10 mouse cellular contexts compared by ENCODE assay signal in genomic region chr3:107260956-107261850, GRCm38 (mm10). TPM values are rescaled to one million over a fixed set of nuclear protein-coding genes. Genes with fewer than 3 reads are reported as not detected.
DNase-seq lines count a peak whose midpoint lies in the region; ATAC-seq and TF ChIP-seq lines count a peak whose summit lies in the region.
"Had no signal": no experiment of that assay in that cellular context is flagged by ENCODE, and none has a peak within 500 bp of the region (broad histone marks: within the 10 kb centered on the region; RNA-seq: fewer than 3 reads in every experiment).

No protein-coding gene starts in this region.

- no peaks in the 10 kb centered on the region for H3K36me3 ChIP-seq in kidney, embryonic 16.5 days (ENCODE audit: insufficient read depth, low read length)
- no peaks in the 10 kb centered on the region for H3K36me3 ChIP-seq in forebrain, embryonic 15.5 days
- no peaks in the 10 kb centered on the region for H3K36me3 ChIP-seq in hindbrain, postnatal 0 days (ENCODE audit: insufficient read depth, low read length)
- H3K36me3 ChIP-seq in neural tube, embryonic 14.5 days (ENCODE audit: control insufficient read depth, insufficient read depth, low read length): no peaks in the 10 kb centered on the region

- ATAC-seq in kidney, embryonic 16.5 days (ENCODE audit: low FRiP score, low TSS enrichment): peak; percentile 59; the same call in 1 of the 2 replicates
- peak; percentile 77 for ATAC-seq in forebrain, embryonic 15.5 days (replicated peaks)
- peak; percentile 46; the same call in 1 of the 2 replicates for ATAC-seq in hindbrain, postnatal 0 days
- peak; percentile 54; the same call in 1 of the 2 replicates for ATAC-seq in neural tube, embryonic 14.5 days (ENCODE audit: low read depth)
- no peak for ATAC-seq in megakaryocyte-erythroid progenitor cell, adult 5-6 weeks (replicated peaks; ENCODE audit: low FRiP score, low TSS enrichment, poor library complexity, severe bottlenecking)

- H3K4me1 ChIP-seq in kidney, embryonic 16.5 days (ENCODE audit: insufficient read depth, low read length): no peaks in the 10 kb centered on the region
- H3K4me1 ChIP-seq in forebrain, embryonic 15.5 days: peaks cover 20% of the 10 kb centered on the region
- H3K4me1 ChIP-seq in hindbrain, postnatal 0 days (ENCODE audit: insufficient read depth, low read length): 0 out of 2 replicates have a peak, but pooled peaks cover 4% of the 10 kb centered on the region
- H3K4me1 ChIP-seq in neural tube, embryonic 14.5 days (ENCODE audit: control insufficient read depth, insufficient read depth, low read length): peaks cover 20% of the 10 kb centered on the region; the same call in 1 of the 2 replicates

- no peak overlapping the region for H3K4me2 ChIP-seq in kidney, embryonic 16.5 days (replicated peaks; ENCODE audit: low read depth, low read length)
- H3K4me2 ChIP-seq in forebrain, embryonic 15.5 days (replicated peaks): no peak overlapping the region
- no peak overlapping the region for H3K4me2 ChIP-seq in hindbrain, postnatal 0 days (ENCODE audit: low read depth, low read length)
- no peak overlapping the region for H3K4me2 ChIP-seq in neural tube, embryonic 14.5 days (ENCODE audit: low read depth, low read length)

- H3K9me3 ChIP-seq in kidney, embryonic 16.5 days (ENCODE audit: low read length): no peaks in the 10 kb centered on the region
- no peaks in the 10 kb centered on the region for H3K9me3 ChIP-seq in forebrain, embryonic 15.5 days
- H3K9me3 ChIP-seq in hindbrain, postnatal 0 days (ENCODE audit: low read length): no peaks in the 10 kb centered on the region
- no peaks in the 10 kb centered on the region for H3K9me3 ChIP-seq in neural tube, embryonic 14.5 days (ENCODE audit: control insufficient read depth, low read length)

- H3K4me3 ChIP-seq in kidney, embryonic 16.5 days (ENCODE audit: low read length): no peak overlapping the region
- H3K4me3 ChIP-seq in forebrain, embryonic 15.5 days: no peak overlapping the region
- no peak overlapping the region for H3K4me3 ChIP-seq in hindbrain, postnatal 0 days (ENCODE audit: low read length)
- no peak overlapping the region for H3K4me3 ChIP-seq in neural tube, embryonic 14.5 days (ENCODE audit: low read depth, low read length)

- WGBS in kidney, embryonic 16.5 days: 33% methylated on average over 8 of the region's 8 CpGs
- 48% methylated on average over 8 of the region's 8 CpGs for WGBS in forebrain, embryonic 15.5 days
- WGBS in hindbrain, postnatal 0 days: 49% methylated on average over 8 of the region's 8 CpGs
- WGBS in neural tube, embryonic 14.5 days: 27% methylated on average over 8 of the region's 8 CpGs

- TF ChIP-seq CTCF in hindbrain, postnatal 0 days (IDR thresholded peaks at IDR 0.05; ENCODE audit: low read depth): no peak

- H3K9ac ChIP-seq in kidney, embryonic 16.5 days (replicated peaks; ENCODE audit: low read length): no peak overlapping the region
- no peak overlapping the region for H3K9ac ChIP-seq in forebrain, embryonic 15.5 days (replicated peaks)
- H3K9ac ChIP-seq in hindbrain, postnatal 0 days (replicated peaks; ENCODE audit: low read length): no peak overlapping the region
- H3K9ac ChIP-seq in neural tube, embryonic 14.5 days (replicated peaks; ENCODE audit: low read depth, low read length): no peak overlapping the region

- no peaks in the 10 kb centered on the region for H3K27me3 ChIP-seq in kidney, embryonic 16.5 days (ENCODE audit: insufficient read depth, low read length)
- H3K27me3 ChIP-seq in forebrain, embryonic 15.5 days: no peaks in the 10 kb centered on the region
- no peaks in the 10 kb centered on the region for H3K27me3 ChIP-seq in hindbrain, postnatal 0 days (ENCODE audit: insufficient read depth, low read length)
- no peaks in the 10 kb centered on the region for H3K27me3 ChIP-seq in neural tube, embryonic 14.5 days (ENCODE audit: control insufficient read depth, insufficient read depth, low read length)

- DNase-seq in kidney, adult 8-10 months: no peak
- peak; percentile 56 for DNase-seq in brain, adult 2 months (ENCODE audit: low read depth, low spot score)
- DNase-seq in hindbrain, postnatal 0 days (ENCODE audit: low spot score): peak; percentile 9
- no peak for DNase-seq in cerebellum, adult 11 months

- no peak overlapping the region for H3K27ac ChIP-seq in kidney, embryonic 16.5 days (ENCODE audit: low read length)
- peak overlapping the region; percentile 55 for H3K27ac ChIP-seq in forebrain, embryonic 15.5 days (replicated peaks)
- H3K27ac ChIP-seq in hindbrain, postnatal 0 days: peak overlapping the region; percentile 23; the same call in 1 of the 2 replicates
- peak overlapping the region; percentile 53; the same call in 1 of the 2 replicates for H3K27ac ChIP-seq in neural tube, embryonic 14.5 days (ENCODE audit: low read depth, low read length)

RNA-seq across cellular contexts. Expression of gene Lamtor5, which starts 17.5 kb away (rescaled TPM):
- polyA plus RNA-seq in kidney, embryonic 16.5 days (2015; fragmentation: Nextera tagmentation; extraction: Ambion mirVana): 204 and 224 TPM in 2 replicates
- 213 and 228 TPM in 2 replicates for polyA plus RNA-seq in forebrain, embryonic 15.5 days (2015; fragmentation: Nextera tagmentation; extraction: Ambion mirVana)
- total RNA-seq in hindbrain, postnatal 0 days (2014; rRNA removed): 63.7 and 93.7 TPM in 2 replicates
- 162 and 167 TPM in 2 replicates for polyA plus RNA-seq in hindbrain, postnatal 0 days (2015; fragmentation: Nextera tagmentation; extraction: Ambion mirVana)
- 200 and 204 TPM in 2 replicates for polyA plus RNA-seq in neural tube, embryonic 14.5 days (2014; fragmentation: Nextera tagmentation; extraction: Ambion mirVana)
- total RNA-seq in megakaryocyte-erythroid progenitor cell, adult 5-6 weeks (2014; fragmentation: Nextera tagmentation): 115 and 118 TPM in 2 replicates
- 39.0 and 43.0 TPM in 2 replicates for total RNA-seq in megakaryocyte-erythroid progenitor cell, adult 5-6 weeks (2017)

RNA-seq across cellular contexts. Expression of gene Prok1, which starts 21.7 kb away (rescaled TPM):
- polyA plus RNA-seq in kidney, embryonic 16.5 days (2015; fragmentation: Nextera tagmentation; extraction: Ambion mirVana): 0.14 TPM in 1 of 2 replicates, not detected in the other
- 0.08 TPM in 1 of 2 replicates, not detected in the other for polyA plus RNA-seq in forebrain, embryonic 15.5 days (2015; fragmentation: Nextera tagmentation; extraction: Ambion mirVana)
- total RNA-seq in hindbrain, postnatal 0 days (2014; rRNA removed): 0.18 and 0.26 TPM in 2 replicates
- polyA plus RNA-seq in hindbrain, postnatal 0 days (2015; fragmentation: Nextera tagmentation; extraction: Ambion mirVana): 0.19 TPM in 1 of 2 replicates, not detected in the other
- polyA plus RNA-seq in neural tube, embryonic 14.5 days (2014; fragmentation: Nextera tagmentation; extraction: Ambion mirVana): 0.08 and 0.14 TPM in 2 replicates
- not detected in 2 replicates for total RNA-seq in megakaryocyte-erythroid progenitor cell, adult 5-6 weeks (2014; fragmentation: Nextera tagmentation)
- not detected in 2 replicates for total RNA-seq in megakaryocyte-erythroid progenitor cell, adult 5-6 weeks (2017)
- total RNA-seq: ES-E14 had no signal

RNA-seq across cellular contexts. Expression of gene Slc16a4, which starts 29.8 kb away (rescaled TPM):
- 13.4 and 13.6 TPM in 2 replicates for polyA plus RNA-seq in kidney, embryonic 16.5 days (2015; fragmentation: Nextera tagmentation; extraction: Ambion mirVana)
- polyA plus RNA-seq in forebrain, embryonic 15.5 days (2015; fragmentation: Nextera tagmentation; extraction: Ambion mirVana): 2.6 and 3.1 TPM in 2 replicates
- total RNA-seq in hindbrain, postnatal 0 days (2014; rRNA removed): 2.4 and 2.9 TPM in 2 replicates
- 2.3 and 2.8 TPM in 2 replicates for polyA plus RNA-seq in hindbrain, postnatal 0 days (2015; fragmentation: Nextera tagmentation; extraction: Ambion mirVana)
- polyA plus RNA-seq in neural tube, embryonic 14.5 days (2014; fragmentation: Nextera tagmentation; extraction: Ambion mirVana): 1.9 and 2.6 TPM in 2 replicates
- total RNA-seq in megakaryocyte-erythroid progenitor cell, adult 5-6 weeks (2014; fragmentation: Nextera tagmentation): 0.47 TPM in 1 of 2 replicates, not detected in the other
- not detected in 2 replicates for total RNA-seq in megakaryocyte-erythroid progenitor cell, adult 5-6 weeks (2017)

RNA-seq across cellular contexts. Expression of gene A630076J17Rik, which starts 30.8 kb away (rescaled TPM):
- not detected in 2 replicates for polyA plus RNA-seq in kidney, embryonic 16.5 days (2015; fragmentation: Nextera tagmentation; extraction: Ambion mirVana)
- polyA plus RNA-seq in forebrain, embryonic 15.5 days (2015; fragmentation: Nextera tagmentation; extraction: Ambion mirVana): not detected in 2 replicates
- not detected in 2 replicates for total RNA-seq in hindbrain, postnatal 0 days (2014; rRNA removed)
- polyA plus RNA-seq in hindbrain, postnatal 0 days (2015; fragmentation: Nextera tagmentation; extraction: Ambion mirVana): not detected in 2 replicates
- not detected in 2 replicates for polyA plus RNA-seq in neural tube, embryonic 14.5 days (2014; fragmentation: Nextera tagmentation; extraction: Ambion mirVana)
- total RNA-seq in megakaryocyte-erythroid progenitor cell, adult 5-6 weeks (2014; fragmentation: Nextera tagmentation): not detected in 2 replicates
- not detected in 2 replicates for total RNA-seq in megakaryocyte-erythroid progenitor cell, adult 5-6 weeks (2017)
- total RNA-seq: ES-E14; left cerebral cortex, adult 18-20 months had no signal

RNA-seq across cellular contexts. Expression of gene Cym, which starts 39.7 kb away (rescaled TPM):
- polyA plus RNA-seq in kidney, embryonic 16.5 days (2015; fragmentation: Nextera tagmentation; extraction: Ambion mirVana): 0.89 TPM in 1 of 2 replicates, not detected in the other
- polyA plus RNA-seq in forebrain, embryonic 15.5 days (2015; fragmentation: Nextera tagmentation; extraction: Ambion mirVana): 0.14 TPM in 1 of 2 replicates, not detected in the other
- 0.63 TPM in 1 of 2 replicates, not detected in the other for total RNA-seq in hindbrain, postnatal 0 days (2014; rRNA removed)
- not detected in 2 replicates for polyA plus RNA-seq in hindbrain, postnatal 0 days (2015; fragmentation: Nextera tagmentation; extraction: Ambion mirVana)
- 0.39 and 0.86 TPM in 2 replicates for polyA plus RNA-seq in neural tube, embryonic 14.5 days (2014; fragmentation: Nextera tagmentation; extraction: Ambion mirVana)
- not detected in 2 replicates for total RNA-seq in megakaryocyte-erythroid progenitor cell, adult 5-6 weeks (2014; fragmentation: Nextera tagmentation)
- total RNA-seq in megakaryocyte-erythroid progenitor cell, adult 5-6 weeks (2017): not detected in 2 replicates
- total RNA-seq: ES-E14; left cerebral cortex, adult 18-20 months had no signal

Comparison
In these comparisons a context has a peak if more than half of its experiments do, and no peak if none do; other contexts are left out.
1. DNase-seq: peak in brain, adult 2 months (single experiment) and hindbrain, postnatal 0 days (single experiment); none in kidney, adult 8-10 months (0 of 2) and cerebellum, adult 11 months (single experiment).